Mouse (Mus musculus) E14TG2a.4 (cell line): ENCODE results near the gene E030025P04Rik.

Experiments used
- CTCF ChIP-seq: conservative IDR thresholded peaks from 2 replicates; pipeline ENCODE4 v1.5.1; 2014; ENCODE audit warnings: low read length
- NANOG ChIP-seq: IDR thresholded peaks from 2 replicates; pipeline ENCODE4 v1.6.1; 2014; ENCODE audit warnings: borderline replicate concordance, low read length, mixed read lengths
- POU5F1 ChIP-seq: IDR thresholded peaks from 2 replicates; pipeline ENCODE4 v1.6.1; 2014; ENCODE audit warnings: low read length, borderline replicate concordance

- TF ChIP-seq CTCF, result no peak
- no peak for TF ChIP-seq POU5F1
- TF ChIP-seq NANOG, result peak; percentile 43; the same call in 1 of the 2 replicates
Measured at GRCm38 (mm10) chr11:109109826-109110346, 34.3 kb downstream of the E030025P04Rik start.
